Mouse (Mus musculus) heart, embryonic 16.5 days (tissue): ENCODE data around the gene BC003965. TPM values are rescaled to one million over a fixed set of nuclear protein-coding genes. Genes with fewer than 3 reads are reported as not detected.
"Not testable (repeated sequence)": the region's sequence is repeated elsewhere in the genome, so short reads cannot be mapped to it uniquely, and the experiment has no call there.

Experiments
- ATAC-seq: fragments of 200-750 bp; cut with Nextera tagmentation; replicated peaks from 2 replicates; pipeline ENCODE4 v1.8.0; 2017; ENCODE audit warnings: moderate number of reproducible peaks; ENCODE audit not compliant: insufficient read depth, low FRiP score; ENCODE audit errors: extremely low read depth
- H3K27ac ChIP-seq: fragments of 300-500 bp; sonication (generic); 2 replicates; pipeline ENCODE4 v1.5.1; 2014; ENCODE audit warnings: mild to moderate bottlenecking, low read length, control low read depth, moderate library complexity
- H3K27me3 ChIP-seq: fragments of 300-500 bp; sonication (generic); 2 replicates; pipeline ENCODE4 v1.6.1; 2014; ENCODE audit warnings: low read length, mixed read lengths; ENCODE audit not compliant: control insufficient read depth, insufficient read depth
- H3K36me3 ChIP-seq: fragments of 300-500 bp; sonication (generic); 2 replicates; pipeline ENCODE4 v1.6.1; 2014; ENCODE audit not compliant: control insufficient read depth, insufficient read depth
- H3K4me1 ChIP-seq: fragments of 300-500 bp; sonication (generic); 2 replicates; pipeline ENCODE4 v1.6.1; 2014; ENCODE audit warnings: low read length, mixed read lengths; ENCODE audit not compliant: control insufficient read depth, insufficient read depth
- H3K4me2 ChIP-seq: fragments of 300-500 bp; sonication (generic); 2 replicates; pipeline ENCODE4 v1.6.1; 2014; ENCODE audit warnings: low read depth, mild to moderate bottlenecking, control low read depth, low read length
- H3K4me3 ChIP-seq: fragments of 300-500 bp; sonication (generic); 2 replicates; pipeline ENCODE4 v1.5.1; 2014; ENCODE audit warnings: mild to moderate bottlenecking, control low read depth, low read length
- H3K9ac ChIP-seq: fragments of 300-500 bp; sonication (generic); 2 replicates; pipeline ENCODE4 v1.6.1; 2014; ENCODE audit warnings: low read length, control low read depth
- H3K9me3 ChIP-seq: fragments of 300-500 bp; sonication (generic); replicated peaks from 2 replicates; pipeline ENCODE4 v1.6.1; 2016; ENCODE audit warnings: low read length; ENCODE audit not compliant: control insufficient read depth
- WGBS: fragments of 180-500 bp; shearing (Covaris S2); extraction: QIAGEN DNeasy Blood & Tissue Kit; methylation state at CpG from one replicate; pipeline ENCODE4 v1.1.7; 2014; 5-methylcytosine and 5-hydroxymethylcytosine counted together
- polyA plus RNA-seq: library from polyadenylated mRNA; unstranded; fragments of >200 nt; fragmentation: Nextera tagmentation; extraction: Ambion mirVana; gene quantifications from 2 replicates; pipeline ENCODE4 v1.2.1, GENCODE M21; 2015

BC003965 gene
- polyA plus RNA-seq, 1 experiment from 2014 or later = 29.6 TPM

- Histone ChIP-seq H3K9me3 (no peaks in the 10 kb centered on the region), H3K36me3 (peaks cover 34% of the 10 kb centered on the region), H3K9ac (no peak overlapping the region), H3K4me1 (no peaks in the 10 kb centered on the region), H3K27me3 (no peaks in the 10 kb centered on the region), H3K27ac (no peak overlapping the region), H3K4me3 (no peak overlapping the region), H3K4me2 (no peak overlapping the region)
- no peak for ATAC-seq
- 71% methylated on average over 15 of the region's 15 CpGs for WGBS
Measured at GRCm38 (mm10) chr17:25210680-25211466, 26.5 kb downstream of the BC003965 start.

- no peak overlapping the region for H3K4me3 ChIP-seq
- H3K36me3 ChIP-seq = peaks cover 31% of the 10 kb centered on the region
- no peaks in the 10 kb centered on the region for H3K27me3 ChIP-seq
- H3K9me3 ChIP-seq = no peaks in the 10 kb centered on the region
- 60% methylated on average over 4 of the region's 4 CpGs for WGBS
- no peak overlapping the region for H3K4me2 ChIP-seq
- ATAC-seq = no peak
- no peaks in the 10 kb centered on the region for H3K4me1 ChIP-seq
- no peak overlapping the region for H3K9ac ChIP-seq
- H3K27ac ChIP-seq = no peak overlapping the region
Measured at GRCm38 (mm10) chr17:25211705-25212104, 27.4 kb downstream of the BC003965 start.

- 83% methylated on average over 3 of the region's 3 CpGs for WGBS
- Histone ChIP-seq H3K4me3 (no peak overlapping the region), H3K4me1 (no peaks in the 10 kb centered on the region), H3K36me3 (peaks cover 17% of the 10 kb centered on the region), H3K27me3 (no peaks in the 10 kb centered on the region), H3K9me3 (no peaks in the 10 kb centered on the region), H3K4me2 (no peak overlapping the region), H3K27ac (no peak overlapping the region), H3K9ac (no peak overlapping the region)
- ATAC-seq = no peak
Measured at GRCm38 (mm10) chr17:25215431-25215830, 31.1 kb downstream of the BC003965 start.

- Histone ChIP-seq H3K27me3 (no peaks in the 10 kb centered on the region), H3K4me3 (no peak overlapping the region), H3K27ac (peak overlapping the region; percentile 21; the same call in 1 of the 2 replicates), H3K4me1 (0 out of 2 replicates have a peak, but pooled peaks cover 3% of the 10 kb centered on the region), H3K36me3 (peaks cover 9% of the 10 kb centered on the region; the same call in 1 of the 2 replicates), H3K4me2 (no peak overlapping the region), H3K9ac (no peak overlapping the region), H3K9me3 (no peaks in the 10 kb centered on the region)
- no peak for ATAC-seq
- WGBS = 83% methylated on average over 9 of the region's 9 CpGs
Measured at GRCm38 (mm10) chr17:25218967-25219366, 34.6 kb downstream of the BC003965 start.

- Histone ChIP-seq H3K9me3 (no peaks in the 10 kb centered on the region), H3K27ac (peak overlapping the region; percentile 21; the same call in 1 of the 2 replicates), H3K4me1 (0 out of 2 replicates have a peak, but pooled peaks cover 3% of the 10 kb centered on the region), H3K4me3 (no peak overlapping the region), H3K36me3 (peaks cover 3% of the 10 kb centered on the region; the same call in 1 of the 2 replicates), H3K9ac (no peak overlapping the region), H3K4me2 (no peak overlapping the region), H3K27me3 (no peaks in the 10 kb centered on the region)
- no peak for ATAC-seq
- WGBS = 84% methylated on average over 15 of the region's 15 CpGs
Measured at GRCm38 (mm10) chr17:25219492-25220295, 35.3 kb downstream of the BC003965 start.

GRCm38 (mm10) chr17:25220746-25221145 lies 36.4 kb downstream of the BC003965 start:
- H3K9ac ChIP-seq = no peak overlapping the region
- no peaks in the 10 kb centered on the region for H3K27me3 ChIP-seq
- no peaks in the 10 kb centered on the region for H3K9me3 ChIP-seq
- no peak for ATAC-seq
- no peak overlapping the region for H3K4me3 ChIP-seq
- H3K4me1 ChIP-seq = 0 out of 2 replicates have a peak, but pooled peaks cover 3% of the 10 kb centered on the region
- no peak overlapping the region for H3K27ac ChIP-seq
- WGBS = 78% methylated on average over 1 of the region's 1 CpGs
- H3K36me3 ChIP-seq = no peaks in the 10 kb centered on the region
- H3K4me2 ChIP-seq = no peak overlapping the region

- H3K27me3 ChIP-seq = no peaks in the 10 kb centered on the region
- ATAC-seq = peak; percentile 71
- 0 out of 2 replicates have a peak, but pooled peaks cover 3% of the 10 kb centered on the region for H3K4me1 ChIP-seq
- H3K9me3 ChIP-seq = no peaks in the 10 kb centered on the region
- peak overlapping the region; percentile 55 for H3K4me3 ChIP-seq
- H3K36me3 ChIP-seq = no peaks in the 10 kb centered on the region
- H3K9ac ChIP-seq = peak overlapping the region; percentile 67
- H3K4me2 ChIP-seq = peak overlapping the region; percentile 83
- WGBS = 2% methylated on average over 20 of the region's 30 CpGs
- 0 out of 2 replicates have a peak overlapping the region, but pooled peaks have one; percentile 0 for H3K27ac ChIP-seq
Measured at GRCm38 (mm10) chr17:25221821-25222503, 37.6 kb downstream of the BC003965 start.

- H3K36me3 ChIP-seq, H3K27me3 ChIP-seq, H3K4me1 ChIP-seq, H3K9me3 ChIP-seq: not testable (repeated sequence)
- Histone ChIP-seq H3K4me2 (peak overlapping the region; percentile 83), H3K9ac (peak overlapping the region; percentile 55; the same call in 1 of the 2 replicates), H3K4me3 (peak overlapping the region; percentile 55), H3K27ac (peak overlapping the region; percentile 65)
- 20% methylated on average over 9 of the region's 28 CpGs for WGBS
- peak; percentile 50; the same call in 1 of the 2 replicates for ATAC-seq
Measured at GRCm38 (mm10) chr17:25222504-25222940, 38.2 kb downstream of the BC003965 start.
